Mouse (Mus musculus) stomach, postnatal 0 days (tissue): ENCODE measurements around the gene Peg10.

Experiments
- CTCF ChIP-seq: IDR thresholded peaks from 2 replicates; pipeline ENCODE4 v1.5.1; 2016; ENCODE audit warnings: antibody characterized with exemption, low read depth, mild to moderate bottlenecking, moderate library complexity
- EP300 ChIP-seq: optimal IDR thresholded peaks from 2 replicates; pipeline ENCODE3; 2016; ENCODE audit warnings: antibody characterized with exemption

GRCm38 (mm10) chr6:4747677-4748505, 785 bp downstream of the Peg10 start:
- TF ChIP-seq CTCF (no peak), EP300 (no peak)
